Mouse (Mus musculus) liver, adult 2 months (tissue): ENCODE measurements at regions not wholly inside any gene's neighbourhood (a gene's known extent, or its start where the extent isn't known, plus 50 kb on each side); places are given as distances from the start of the nearest gene placed in this dataset.

Source experiments
- CTCF ChIP-seq: fragments of 200-500 bp; IDR thresholded peaks from 2 replicates; pipeline ENCODE4 v1.5.1; 2011; ENCODE audit warnings: low read depth, low read length, control low read depth
- POLR2A ChIP-seq: fragments of 200-500 bp; IDR thresholded peaks from 2 replicates; pipeline ENCODE4 v1.6.1; 2011; ENCODE audit warnings: low read length, control low read depth; ENCODE audit not compliant: insufficient read depth; ENCODE audit errors: extremely low read depth

DNA sequence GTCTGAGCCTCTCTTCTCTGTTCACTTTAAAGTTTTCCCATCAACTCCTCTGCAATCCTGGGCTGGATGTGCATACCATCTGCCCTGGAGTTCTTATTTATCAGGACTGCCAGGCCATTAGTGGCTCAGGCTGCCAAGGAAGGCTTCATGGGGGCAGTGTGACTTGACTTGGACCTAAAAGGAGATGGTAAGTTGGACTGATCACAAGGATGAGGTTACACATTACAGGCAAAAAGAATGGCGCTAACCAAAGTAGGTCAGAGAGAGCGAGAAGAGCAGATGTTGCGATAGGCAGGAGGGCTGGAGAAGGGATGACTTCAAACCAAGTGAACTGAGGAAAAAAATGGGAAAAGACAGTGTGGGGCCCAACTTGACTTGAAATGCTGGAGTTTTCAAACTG, 480.5 kb downstream of the Rnf144a start:
- no peak for TF ChIP-seq CTCF
- no peak for TF ChIP-seq POLR2A
